Mouse (Mus musculus) testis, adult 2 months (tissue): ENCODE measurements around the gene Pitpnc1.

Source experiments
- CTCF ChIP-seq: fragments of 200-500 bp; IDR thresholded peaks from 2 replicates; pipeline ENCODE4 v1.5.1; 2012; ENCODE audit warnings: low read depth, mild to moderate bottlenecking, inconsistent platforms, low read length, moderate library complexity; ENCODE audit not compliant: control insufficient read depth, insufficient read depth, insufficient replicate concordance
- POLR2A ChIP-seq: fragments of 200-500 bp; IDR thresholded peaks from 2 replicates; pipeline ENCODE4 v1.6.1; 2012; ENCODE audit warnings: low read depth, mild to moderate bottlenecking, inconsistent platforms, low read length, moderate library complexity; ENCODE audit not compliant: control insufficient read depth

GRCm38 (mm10) chr11:107272351-107272975 lies 198.0 kb downstream of the Pitpnc1 start:
- no peak for TF ChIP-seq CTCF
- no peak for TF ChIP-seq POLR2A
